Mouse (Mus musculus) megakaryocyte-erythroid progenitor cell, adult 5-6 weeks (primary cell): Measurements from ENCODE around the gene Dqx1. TPM values are rescaled to one million over a fixed set of nuclear protein-coding genes. Genes with fewer than 3 reads are reported as not detected.

Experiments
- ATAC-seq: replicated peaks from 2 replicates; pipeline ENCODE4 v1.8.0; 2016; ENCODE audit warnings: mild to moderate bottlenecking, inconsistent platforms; ENCODE audit not compliant: severe bottlenecking, poor library complexity, low FRiP score, low TSS enrichment
- total RNA-seq, 2 experiments: library from RNA; stranded (forward) in 1 of 2; stranded (reverse) in 1 of 2; fragments of 200-1000, 215-1000 nt in 1 of 2; fragments of >200 nt in 1 of 2; fragmentation: Nextera tagmentation in 1 of 2; gene quantifications; 2 replicates each; pipeline ENCODE4 v1.2.3; 2014 to 2017

Dqx1 gene
- total RNA-seq, 2 experiments from 2014 or later = 0.56 to 6.0 TPM

- no peak for ATAC-seq
Measured at GRCm38 (mm10) chr6:83068706-83069487, 11.3 kb downstream of the Dqx1 start.

- no peak for ATAC-seq
Measured at GRCm38 (mm10) chr6:83069488-83070246, 12.0 kb downstream of the Dqx1 start.

DNA sequence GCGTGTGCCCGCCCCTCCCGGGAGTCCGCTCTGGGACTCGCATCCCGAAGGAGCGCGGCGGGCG, 12.4 kb downstream of the Dqx1 start, which contains the start of gene Tlx2:
Gene Tlx2 (minus strand): TSS at position 47 of the 64 bp plus-strand sequence.
- ATAC-seq = no peak

DNA sequence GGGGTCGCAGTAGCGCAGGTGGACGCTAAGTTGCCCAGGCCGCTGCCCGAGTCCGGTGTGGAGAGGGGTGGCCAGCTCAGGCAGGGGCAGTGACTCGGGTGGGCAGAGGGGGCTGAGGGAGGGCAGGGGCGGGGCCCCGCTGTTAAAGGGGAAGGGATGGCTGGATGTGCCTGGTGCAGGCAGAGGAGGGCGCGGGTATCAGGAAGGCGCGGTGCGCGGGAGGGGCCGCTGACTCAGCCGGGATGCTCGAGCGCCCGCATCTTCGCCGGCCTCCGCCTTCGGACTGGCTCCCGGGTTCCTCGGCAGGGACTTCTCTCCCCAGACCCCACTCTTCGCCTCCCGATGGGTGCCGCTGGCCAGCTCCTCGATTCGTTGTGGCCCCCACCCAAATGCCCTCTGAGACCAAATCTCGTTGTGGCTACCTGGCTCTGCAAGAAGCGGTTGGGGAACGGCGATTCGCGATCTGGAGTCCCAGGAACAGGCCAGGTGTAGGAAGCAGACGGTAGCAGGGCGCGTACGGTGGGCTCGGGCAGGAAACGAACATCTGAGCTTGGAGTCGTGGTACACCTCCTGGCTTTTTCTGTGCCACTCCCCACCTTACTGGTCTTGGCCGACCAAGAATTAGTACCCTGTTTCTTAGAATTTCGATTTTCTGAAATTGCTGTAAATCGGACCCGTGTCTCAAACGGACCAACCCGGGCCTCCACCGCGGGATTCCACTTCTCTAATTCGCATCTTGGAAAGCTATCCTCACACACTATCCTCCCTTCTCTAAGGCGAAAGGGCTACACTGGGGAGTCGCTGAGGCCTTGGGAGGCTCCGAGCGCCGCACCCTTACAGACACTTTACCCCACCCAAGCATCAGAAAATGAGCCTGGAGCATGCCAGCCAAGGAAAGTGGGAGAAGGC, 12.9 kb downstream of the Dqx1 start:
- ATAC-seq = no peak

DNA sequence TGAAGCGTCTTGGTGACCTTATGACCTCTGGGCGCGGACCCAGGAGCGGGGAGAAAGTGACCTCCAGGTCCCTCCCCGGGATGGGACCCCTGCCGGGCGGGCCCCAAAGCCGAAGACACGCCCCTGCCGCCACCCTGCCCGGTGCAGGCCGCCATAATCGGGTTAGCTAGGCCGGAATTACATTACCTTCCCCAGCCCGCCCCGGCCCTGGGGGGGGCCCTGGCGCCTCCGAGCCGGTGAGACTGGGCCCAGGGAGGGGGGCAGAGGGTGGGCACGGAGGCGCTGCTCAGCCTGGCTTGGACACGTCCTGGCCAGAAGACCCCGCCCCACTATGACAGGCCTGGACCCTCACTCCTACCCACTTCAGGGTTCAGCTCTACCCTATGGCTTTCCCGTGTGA, 13.6 kb downstream of the Dqx1 start:
- no peak for ATAC-seq

GRCm38 (mm10) chr6:83074979-83075378, 17.3 kb downstream of the Dqx1 start:
- no peak for ATAC-seq

GRCm38 (mm10) chr6:83077630-83078323, 20.1 kb downstream of the Dqx1 start, which contains the start of gene Pcgf1:
Pcgf1 (plus strand) TSS chr6:83077869.
- ATAC-seq = peak; percentile 30

GRCm38 (mm10) chr6:83078324-83078858, 20.7 kb downstream of the Dqx1 start:
- peak; percentile 83 for ATAC-seq

- ATAC-seq = no peak
Measured at GRCm38 (mm10) chr6:83080210-83080609, 22.6 kb downstream of the Dqx1 start.

- ATAC-seq = no peak
Measured at GRCm38 (mm10) chr6:83083497-83083896, 25.9 kb downstream of the Dqx1 start.

- no peak for ATAC-seq
Measured at GRCm38 (mm10) chr6:83084477-83084876, 26.8 kb downstream of the Dqx1 start.

GRCm38 (mm10) chr6:83086121-83087035, 28.7 kb downstream of the Dqx1 start, which contains the start of gene Lbx2:
Lbx2 (plus strand) TSS chr6:83086367.
- ATAC-seq = no peak

- no peak for ATAC-seq
Measured at GRCm38 (mm10) chr6:83087205-83087925, 29.7 kb downstream of the Dqx1 start.

GRCm38 (mm10) chr6:83087926-83088260, 30.2 kb downstream of the Dqx1 start:
- no peak for ATAC-seq

- ATAC-seq = no peak
Measured at GRCm38 (mm10) chr6:83092416-83093127, 34.9 kb downstream of the Dqx1 start.

DNA sequence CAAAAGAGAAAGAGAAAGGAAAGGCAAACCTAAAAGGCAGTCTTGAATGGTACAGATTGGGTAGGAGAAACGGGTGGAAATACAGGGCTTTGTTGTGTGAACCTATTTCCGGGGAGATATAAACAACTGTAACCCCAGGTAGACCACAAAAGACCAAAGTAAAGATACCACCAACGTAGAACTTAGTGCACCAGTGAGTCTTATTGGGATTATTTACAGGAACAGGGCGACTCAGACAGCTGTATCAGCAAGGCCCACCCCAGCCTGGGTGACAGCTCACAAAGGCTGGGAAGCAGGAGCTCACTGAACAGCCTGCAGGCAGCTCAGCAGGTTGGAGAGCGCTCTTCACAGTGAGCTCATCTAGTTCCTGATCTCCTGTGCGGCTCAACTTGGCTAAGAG, 38.3 kb downstream of the Dqx1 start:
- ATAC-seq = no peak

- no peak for ATAC-seq
Measured at GRCm38 (mm10) chr6:83098411-83098810, 40.8 kb downstream of the Dqx1 start.
